Mouse (Mus musculus) kidney, postnatal 4 days (tissue): ENCODE data around the gene Sox30.
"Not testable (repeated sequence)": the region's sequence is repeated elsewhere in the genome, so short reads cannot be mapped to it uniquely, and the experiment has no call there.

Experiments used
- DNase-seq, 2 experiments: peaks; one replicate each; pipeline ENCODE4 v3.0.0; 2021; ENCODE audit warnings: mixed read lengths in 2 of 2

Gene Sox30

GRCm38 (mm10) chr11:46021850-46022249 is 41.7 kb downstream of the Sox30 start:
- no peak for DNase-seq

- DNase-seq, result no peak
Observed at GRCm38 (mm10) chr11:46022983-46023382, 42.9 kb downstream of the Sox30 start.

DNA sequence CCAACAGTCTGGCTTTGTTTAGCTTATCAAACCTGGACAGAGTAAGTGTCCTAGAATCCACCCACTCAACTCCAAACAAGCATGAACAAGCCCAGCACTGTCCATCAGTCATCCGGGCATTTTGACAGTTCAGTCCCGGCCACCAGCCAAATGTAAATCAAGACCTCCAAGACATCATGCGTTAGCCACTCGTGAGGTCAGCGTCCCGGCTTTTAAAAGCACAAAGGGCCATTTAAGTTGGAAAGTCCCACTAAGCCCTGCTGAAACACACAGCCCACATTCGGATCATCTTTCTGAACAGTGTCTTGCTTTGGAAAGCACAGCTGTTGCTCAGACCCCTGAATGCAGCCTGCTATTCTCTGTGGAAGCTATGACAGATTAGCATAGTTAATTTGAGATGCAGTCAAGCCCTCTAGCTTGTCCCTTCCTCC is 45.9 kb downstream of the Sox30 start:
- DNase-seq, result peak; percentile 39 to 59

DNA sequence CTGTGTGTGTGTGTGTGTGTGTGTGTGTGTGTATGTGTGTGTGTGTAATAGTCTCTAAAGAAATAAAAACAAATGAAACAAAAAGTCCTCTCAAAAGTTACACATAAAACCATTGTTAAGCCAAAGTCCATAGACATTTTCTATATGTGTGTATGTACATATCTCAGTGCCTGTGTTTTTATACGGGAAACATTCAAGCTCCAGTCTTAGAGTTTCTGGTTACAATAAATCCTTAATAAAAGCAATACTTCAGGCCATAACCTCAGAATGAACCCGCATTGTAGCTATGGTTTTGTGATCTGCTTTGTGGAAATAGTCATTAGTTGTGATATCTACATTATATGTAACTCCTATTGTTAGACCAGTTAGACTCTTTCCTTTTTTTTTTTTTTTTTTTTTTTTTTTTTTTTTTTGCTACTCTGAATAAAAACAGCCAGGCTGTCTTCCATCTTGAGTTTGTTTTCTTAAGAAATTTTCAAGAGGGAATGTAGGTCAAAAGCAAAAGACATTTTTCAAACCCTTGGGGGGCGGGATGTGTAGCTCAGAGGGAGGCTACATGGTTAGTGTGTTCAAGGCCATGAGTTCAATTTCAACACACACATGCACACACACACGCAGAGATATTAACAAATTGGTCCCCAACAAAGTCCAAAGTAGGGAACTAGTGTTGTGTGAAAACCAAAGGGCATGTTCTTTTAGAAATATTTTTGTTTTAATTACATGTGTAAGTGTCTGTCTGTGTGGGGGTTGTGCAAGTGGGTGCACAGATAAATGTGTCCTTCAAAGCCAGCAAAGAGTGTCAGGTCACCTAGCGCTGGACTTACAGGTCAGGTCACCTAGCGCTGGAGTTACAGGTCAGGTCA is 48.1 kb downstream of the Sox30 start:
- DNase-seq, result peak in 1 of 2 experiments; percentile 7

DNA sequence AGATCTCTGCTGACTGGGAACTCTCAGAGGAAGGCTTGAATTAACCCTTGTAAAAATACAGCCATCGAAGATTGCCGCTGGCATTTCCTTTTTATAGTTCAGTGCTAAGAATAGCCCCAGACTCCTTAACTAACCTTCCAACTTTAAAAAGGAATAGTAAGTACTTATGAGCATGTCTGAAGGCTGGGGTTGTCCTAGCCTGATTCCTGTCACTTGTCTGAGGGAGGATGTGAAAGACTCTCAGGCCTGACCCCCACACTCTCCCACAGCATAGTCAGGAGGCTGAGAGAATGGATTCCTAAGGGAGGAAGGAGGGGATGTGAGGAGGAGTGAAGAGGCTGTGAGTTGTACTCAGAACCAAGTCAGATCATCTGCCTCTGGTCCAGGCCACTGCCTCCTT is 49.4 kb downstream of the Sox30 start:
- DNase-seq, result peak in 1 of 2 experiments; percentile 26

GRCm38 (mm10) chr11:46030026-46030425 is 49.9 kb downstream of the Sox30 start:
- no peak for DNase-seq

DNA sequence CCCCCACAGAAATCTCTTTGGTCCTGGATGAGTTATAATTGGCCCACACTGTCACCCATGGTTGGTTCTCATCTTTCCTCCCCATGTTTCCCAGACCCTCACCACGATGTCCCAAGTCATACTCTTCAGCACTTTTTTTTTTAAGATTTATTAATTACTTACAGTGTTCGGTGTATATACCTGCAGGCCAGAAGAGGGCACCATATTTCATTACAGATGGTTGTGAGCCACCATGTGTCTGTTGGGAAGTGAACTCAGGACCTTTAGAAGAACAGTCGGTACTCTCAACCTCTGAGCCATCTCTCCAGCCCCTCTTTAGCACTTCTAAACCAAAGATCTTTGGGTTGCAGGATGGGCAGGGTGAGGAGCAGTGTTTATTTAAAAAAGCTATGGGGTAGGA is 51.4 kb downstream of the Sox30 start:
- DNase-seq, result no peak

- DNase-seq, result no peak
Observed at GRCm38 (mm10) chr11:46032956-46033355, 52.8 kb downstream of the Sox30 start.

- no peak for DNase-seq
Observed at GRCm38 (mm10) chr11:46036374-46036773, 56.3 kb downstream of the Sox30 start.

DNA sequence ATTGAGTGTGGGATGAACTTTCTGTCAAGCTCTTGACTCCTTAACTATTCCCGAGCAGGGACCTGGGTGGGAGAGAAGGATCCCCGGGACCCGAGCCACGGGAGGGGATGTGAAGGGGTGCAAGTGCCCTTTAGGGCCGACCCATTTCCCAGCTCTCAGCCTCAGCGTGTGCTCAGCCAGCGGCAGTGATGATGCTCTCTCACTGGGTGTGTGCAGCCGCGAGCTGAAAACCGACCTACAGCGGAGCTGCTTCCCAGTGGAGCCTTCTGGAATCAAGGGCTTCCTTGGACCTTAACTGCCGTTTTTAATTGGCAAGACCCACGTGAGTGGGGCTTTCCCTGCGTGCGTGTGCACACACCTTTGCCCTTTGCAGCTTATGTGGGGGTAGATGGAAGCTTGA is 58.8 kb downstream of the Sox30 start:
- DNase-seq, result peak in 1 of 2 experiments; percentile 41

DNA sequence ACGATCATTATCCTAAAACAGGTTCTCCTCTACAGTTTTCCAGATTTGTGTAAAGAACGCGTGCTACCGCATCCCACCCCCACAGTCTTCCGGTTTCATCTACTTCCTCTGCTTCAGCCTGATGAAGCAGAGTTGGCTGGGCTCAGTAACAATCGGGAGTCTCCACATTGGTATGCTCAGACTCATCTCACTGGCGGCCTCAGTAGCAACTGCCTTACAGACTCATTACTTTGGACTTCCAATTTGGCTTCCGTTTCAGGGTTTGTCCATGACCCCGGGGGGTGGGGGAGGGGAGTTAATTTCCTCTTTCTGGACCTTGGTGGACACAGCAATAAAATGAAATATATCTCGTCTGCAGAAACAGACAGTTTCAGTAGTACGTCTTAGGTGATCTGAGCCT is 59.2 kb downstream of the Sox30 start:
- DNase-seq, result peak; percentile 76 to 86

GRCm38 (mm10) chr11:46040841-46041556 is 60.9 kb downstream of the Sox30 start:
- DNase-seq, result no peak

DNA sequence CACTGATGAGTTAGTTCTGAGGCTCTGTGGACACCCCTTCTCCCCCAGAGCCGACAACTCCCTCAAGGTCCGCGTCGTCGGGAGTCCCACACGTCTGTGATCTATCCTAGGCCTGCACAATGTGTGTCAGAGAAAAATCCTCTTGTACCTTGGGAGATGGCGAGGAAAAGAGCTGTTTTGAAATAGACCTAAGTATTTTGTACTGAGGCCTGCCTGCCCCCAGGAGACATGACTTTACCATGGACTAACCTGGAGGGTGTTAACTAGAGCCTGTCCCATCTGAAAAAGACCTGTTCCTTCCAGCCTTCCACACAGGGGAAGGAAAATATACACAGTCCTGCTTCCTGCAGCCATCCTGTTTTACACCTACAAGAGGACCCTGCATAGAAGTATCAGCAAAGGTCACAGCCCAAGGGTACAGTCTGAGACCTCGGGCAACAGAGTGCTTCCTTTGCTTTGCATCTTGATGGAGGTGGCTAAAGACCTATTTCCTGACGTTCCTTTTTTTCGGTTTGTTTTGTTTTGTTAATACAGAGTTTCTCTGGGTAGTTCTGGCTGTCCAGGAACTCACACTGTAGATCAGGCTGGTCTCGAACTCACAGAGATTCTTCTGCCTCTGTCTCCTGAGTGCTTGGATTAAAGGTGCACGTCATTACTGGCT is 61.6 kb downstream of the Sox30 start:
- no peak for DNase-seq

- no peak for DNase-seq
Observed at GRCm38 (mm10) chr11:46044781-46045180, 64.7 kb downstream of the Sox30 start.

DNA sequence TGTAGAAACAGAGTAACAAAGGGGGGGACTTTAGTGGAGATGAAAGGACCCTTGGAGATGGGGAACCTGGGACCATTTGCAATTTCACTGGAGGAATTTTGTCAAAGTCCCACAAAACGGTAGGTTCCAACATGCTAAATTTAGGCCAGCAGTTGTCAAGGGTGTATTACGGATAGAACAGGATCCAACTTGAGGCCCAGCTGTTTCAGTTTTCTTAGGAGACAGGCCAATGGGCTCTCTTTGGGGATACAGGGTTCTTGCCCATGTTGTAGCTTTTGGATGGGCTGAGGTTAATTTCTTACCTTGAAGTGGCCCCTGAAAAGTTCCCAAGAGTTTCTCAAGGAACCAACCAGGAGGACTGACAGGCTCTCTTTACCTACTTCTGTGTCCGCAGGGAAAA is 67.2 kb downstream of the Sox30 start:
- no peak for DNase-seq

GRCm38 (mm10) chr11:46052105-46052659 is 72.1 kb downstream of the Sox30 start, which contains the start of gene Gm12166:
Gm12166 (minus strand) TSS chr11:46052321.
- peak; percentile 71 to 78 for DNase-seq

- not testable (repeated sequence) for DNase-seq
Observed at GRCm38 (mm10) chr11:46053457-46053856, 73.3 kb downstream of the Sox30 start.

GRCm38 (mm10) chr11:46054311-46054710 is 74.2 kb downstream of the Sox30 start:
- DNase-seq, result no peak

DNA sequence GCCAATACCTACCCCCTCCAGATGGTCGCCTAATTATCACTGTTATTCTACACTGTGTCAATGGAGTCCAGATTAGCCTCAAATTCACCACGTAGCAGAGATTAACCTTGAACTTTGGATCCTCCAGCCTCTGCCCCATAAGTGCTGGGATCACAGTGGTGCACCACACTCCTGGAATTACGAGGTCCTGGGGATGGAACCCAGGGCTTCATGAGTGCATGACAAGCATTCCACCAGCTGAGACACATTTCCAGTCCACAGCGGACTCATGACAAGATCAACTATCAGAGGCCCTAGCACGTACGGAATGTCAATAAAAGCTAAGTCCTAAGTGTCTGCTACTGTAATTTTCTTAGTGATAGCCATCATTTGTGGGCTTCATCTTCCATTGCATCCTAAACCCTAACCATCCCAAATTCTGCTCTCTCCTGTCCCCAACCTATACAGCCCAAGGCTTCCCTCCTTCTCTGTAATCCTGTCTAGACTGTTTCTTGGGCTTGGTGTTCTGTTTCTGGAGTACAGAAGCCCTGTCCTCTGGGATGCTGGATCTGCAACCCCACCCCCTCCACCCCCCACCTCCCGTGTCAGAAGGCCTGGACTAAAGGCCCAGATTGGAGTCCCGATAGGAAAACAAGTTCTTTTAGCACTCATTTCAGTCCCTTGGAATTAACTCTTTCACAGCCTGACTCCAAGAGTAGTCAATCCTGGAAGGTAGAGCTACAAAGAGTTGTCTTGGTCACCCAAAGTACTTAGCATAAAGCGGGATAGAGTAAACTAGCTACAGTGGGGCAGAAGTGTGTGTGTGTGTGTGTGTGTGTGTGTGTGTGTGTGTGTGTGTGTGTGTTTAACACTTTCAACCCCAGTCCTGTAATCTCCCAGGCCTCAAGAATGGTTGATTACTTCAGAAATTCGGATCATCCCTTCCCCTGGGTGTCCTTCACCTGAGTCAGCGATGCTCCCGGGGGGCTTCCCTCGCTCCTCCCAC is 75.1 kb downstream of the Sox30 start:
- peak in 1 of 2 experiments; percentile 38 for DNase-seq

- peak; percentile 87 to 91 for DNase-seq
Observed at GRCm38 (mm10) chr11:46055896-46056769, 76.0 kb downstream of the Sox30 start, which contains the start of gene Adam19. Adam19 (plus strand) TSS chr11:46055992.
